Mouse (Mus musculus) megakaryocyte, embryonic 14.5 days (primary cell): ENCODE measurements at regions not wholly inside any gene's neighbourhood (a gene's known extent, or its start where the extent isn't known, plus 50 kb on each side); places are given as distances from the start of the nearest gene placed in this dataset.

Source experiments
- H3K27me3 ChIP-seq: replicated peaks from 2 replicates; pipeline ENCODE3; 2012; ENCODE audit warnings: inconsistent platforms
- H3K36me3 ChIP-seq: replicated peaks from 2 replicates; pipeline ENCODE3; 2012; ENCODE audit warnings: low read length, inconsistent platforms, mixed read lengths
- H3K4me1 ChIP-seq: 2 replicates; pipeline ENCODE4 v1.6.1; 2012; ENCODE audit warnings: inconsistent platforms
- H3K4me3 ChIP-seq: replicated peaks from 2 replicates; pipeline ENCODE3; 2012; ENCODE audit warnings: moderate library complexity, mild to moderate bottlenecking, inconsistent platforms
- H3K9me3 ChIP-seq: 2 replicates; pipeline ENCODE4 v1.6.1; 2012; ENCODE audit warnings: inconsistent platforms
- FLI1 ChIP-seq: IDR thresholded peaks from 2 replicates; pipeline ENCODE4 v1.6.1; 2012; ENCODE audit warnings: low read length, inconsistent platforms, mixed read lengths
- GATA1 ChIP-seq: IDR thresholded peaks from 3 replicates; pipeline ENCODE4 v1.6.1; 2012; ENCODE audit warnings: mixed read lengths, low read length, inconsistent platforms, borderline replicate concordance

DNA sequence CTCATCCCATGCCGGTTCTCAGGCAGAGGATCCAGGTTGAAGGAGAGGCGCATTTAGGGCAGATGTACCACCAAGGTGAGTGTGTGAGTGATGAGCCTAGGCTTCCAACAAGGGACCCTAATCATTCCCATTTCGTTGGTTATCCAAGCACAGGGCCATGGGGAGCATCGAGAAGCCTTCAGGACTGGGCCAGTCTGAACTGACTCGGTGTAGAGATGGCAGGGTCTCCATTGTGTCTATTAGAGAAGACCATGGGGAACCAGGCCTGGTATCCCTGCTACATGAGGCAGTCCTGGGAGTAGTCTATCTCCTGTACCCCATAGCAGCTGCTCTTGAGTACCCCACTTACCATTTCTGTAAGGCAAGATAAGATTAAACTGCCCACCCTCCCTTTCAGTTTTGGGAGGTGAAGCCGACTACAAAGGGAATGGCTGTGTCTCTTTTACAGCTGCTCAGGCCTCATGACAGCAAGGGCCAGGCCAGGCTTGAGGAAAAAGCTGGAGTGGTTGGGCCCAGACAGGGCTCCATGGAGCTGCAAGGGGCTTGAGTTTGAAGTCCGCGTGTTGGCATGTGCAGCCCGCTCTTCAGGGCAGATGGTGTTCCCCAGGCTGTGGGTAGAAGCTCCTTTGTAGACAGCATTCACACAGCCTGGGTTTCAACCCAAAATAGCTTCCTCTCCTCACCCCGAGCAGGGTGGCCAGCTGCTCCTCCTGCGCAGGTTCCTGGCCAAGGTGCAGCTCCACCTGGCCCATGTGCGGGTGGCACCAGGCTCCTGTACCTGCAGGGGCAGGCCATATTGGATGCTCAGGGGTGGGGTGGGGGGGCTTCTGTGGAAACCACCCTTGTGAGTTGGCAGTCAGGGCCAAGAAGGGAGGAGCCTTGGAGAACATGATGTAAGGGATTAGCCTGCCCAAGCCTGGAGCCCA lies 52.6 kb upstream of the Klf13 start:
- TF ChIP-seq GATA1 (no peak), FLI1 (no peak)
- no peaks in the 10 kb centered on the region for H3K27me3 ChIP-seq
- no peak overlapping the region for H3K4me3 ChIP-seq
- no peaks in the 10 kb centered on the region for H3K36me3 ChIP-seq
- peaks cover 77% of the 10 kb centered on the region for H3K4me1 ChIP-seq
- no peaks in the 10 kb centered on the region for H3K9me3 ChIP-seq

DNA sequence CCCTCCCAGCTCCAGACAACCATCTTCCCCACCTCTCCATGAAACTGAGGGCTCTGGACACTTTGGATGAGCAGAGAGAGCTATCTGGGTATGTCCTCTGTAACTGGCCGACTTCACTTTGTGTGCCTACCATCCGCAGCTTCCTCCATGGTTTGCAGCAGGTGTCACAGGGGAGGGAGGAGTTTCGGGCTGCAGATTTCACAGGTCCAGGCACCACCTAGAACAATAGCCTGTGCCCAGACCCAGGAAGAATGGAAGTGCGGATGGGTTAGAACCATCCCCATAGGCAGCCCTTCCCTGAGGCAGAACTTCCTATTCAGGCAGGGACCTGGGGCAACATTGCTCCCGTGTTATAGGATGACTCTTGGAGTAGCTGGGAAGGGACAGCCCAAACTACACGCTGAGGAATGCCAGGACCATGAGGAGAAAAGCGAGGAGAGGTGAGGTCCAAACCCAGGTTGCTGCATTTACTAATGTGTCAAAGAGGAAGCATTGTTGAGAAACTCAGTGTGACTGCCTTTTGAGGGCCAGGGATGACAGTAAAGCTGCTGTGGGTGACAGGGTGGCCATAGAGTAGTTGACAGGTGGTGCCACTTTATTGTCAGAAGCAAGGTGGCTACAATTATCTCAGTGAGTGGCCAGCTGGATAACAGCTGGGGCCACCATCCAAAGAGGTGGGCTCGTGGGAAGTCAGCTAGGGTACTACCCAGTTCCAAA lies 51.8 kb upstream of the Klf13 start:
- Histone ChIP-seq H3K27me3 (no peaks in the 10 kb centered on the region), H3K4me3 (no peak overlapping the region), H3K4me1 (peaks cover 77% of the 10 kb centered on the region), H3K9me3 (no peaks in the 10 kb centered on the region), H3K36me3 (no peaks in the 10 kb centered on the region)
- TF ChIP-seq FLI1 (no peak), GATA1 (no peak)

DNA sequence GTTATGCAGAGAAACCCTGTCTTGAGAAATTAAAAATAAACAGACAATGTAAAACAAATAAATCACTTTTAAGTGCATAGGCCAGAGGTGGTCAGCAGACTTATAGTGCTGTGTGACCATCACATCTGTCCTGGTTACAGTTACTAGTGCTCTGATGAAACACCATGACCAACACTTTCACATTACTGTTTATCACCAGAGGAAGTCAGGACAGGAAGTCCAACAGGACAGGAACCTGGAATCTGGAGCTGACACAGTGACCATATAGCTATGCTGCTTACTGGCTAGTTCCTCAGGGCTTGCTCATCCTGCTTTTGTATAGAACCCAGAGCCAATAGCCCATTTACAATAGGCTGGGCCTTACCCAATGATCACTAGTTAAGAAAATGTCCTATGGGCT lies 51.0 kb upstream of the Klf13 start:
- TF ChIP-seq FLI1 (no peak), GATA1 (no peak)
- no peaks in the 10 kb centered on the region for H3K27me3 ChIP-seq
- H3K9me3 ChIP-seq = no peaks in the 10 kb centered on the region
- no peaks in the 10 kb centered on the region for H3K36me3 ChIP-seq
- no peak overlapping the region for H3K4me3 ChIP-seq
- H3K4me1 ChIP-seq = peaks cover 76% of the 10 kb centered on the region
